Mouse (Mus musculus): ENCODE data around the gene Prdm16. TPM values are rescaled to one million over a fixed set of nuclear protein-coding genes. Genes with fewer than 3 reads are reported as not detected.

Prdm16 gene
- polyA plus RNA-seq, 1 experiment from 2014 or later = 29.8 TPM

GRCm38 (mm10) chr4:154581261-154581886, 55.3 kb downstream of the Prdm16 start:
- Histone ChIP-seq H3K4me2 (ENCODE audit: low read length) (no peak overlapping the region), H3K27ac (ENCODE audit: low read length) (peak overlapping the region; percentile 30), H3K4me3 (replicated peaks; ENCODE audit: low read length) (no peak overlapping the region), H3K9me3 (ENCODE audit: control insufficient read depth, low read length) (no peaks in the 10 kb centered on the region), H3K9ac (replicated peaks; ENCODE audit: low read depth, low read length) (no peak overlapping the region), H3K4me1 (replicated peaks; ENCODE audit: control insufficient read depth, insufficient read depth, low read length) (peaks cover 43% of the 10 kb centered on the region), H3K36me3 (ENCODE audit: control insufficient read depth, insufficient read depth) (no peaks in the 10 kb centered on the region), H3K27me3 (replicated peaks; ENCODE audit: control insufficient read depth, insufficient read depth, low read length) (no peaks in the 10 kb centered on the region)
- WGBS = 56% methylated on average over 16 of the region's 16 CpGs
- no peak for ATAC-seq

- ATAC-seq = no peak
- Histone ChIP-seq H3K4me2 (ENCODE audit: low read length) (no peak overlapping the region), H3K4me1 (replicated peaks; ENCODE audit: control insufficient read depth, insufficient read depth, low read length) (peaks cover 28% of the 10 kb centered on the region), H3K9me3 (ENCODE audit: control insufficient read depth, low read length) (no peaks in the 10 kb centered on the region), H3K27ac (ENCODE audit: low read length) (no peak overlapping the region), H3K9ac (replicated peaks; ENCODE audit: low read depth, low read length) (no peak overlapping the region), H3K4me3 (replicated peaks; ENCODE audit: low read length) (no peak overlapping the region), H3K27me3 (replicated peaks; ENCODE audit: control insufficient read depth, insufficient read depth, low read length) (no peaks in the 10 kb centered on the region), H3K36me3 (ENCODE audit: control insufficient read depth, insufficient read depth) (no peaks in the 10 kb centered on the region)
- WGBS = 50% methylated on average over 13 of the region's 13 CpGs
These were observed 62.3 kb downstream of the Prdm16 start for GRCm38 (mm10) chr4:154574208-154574875.

GRCm38 (mm10) chr4:154570451-154570881, 66.2 kb downstream of the Prdm16 start:
- peaks cover 46% of the 10 kb centered on the region for H3K4me1 ChIP-seq (replicated peaks; ENCODE audit: control insufficient read depth, insufficient read depth, low read length)
- WGBS = 18% methylated on average over 10 of the region's 10 CpGs
- H3K9me3 ChIP-seq (ENCODE audit: control insufficient read depth, low read length) = no peaks in the 10 kb centered on the region
- no peaks in the 10 kb centered on the region for H3K36me3 ChIP-seq (ENCODE audit: control insufficient read depth, insufficient read depth)
- H3K27me3 ChIP-seq (replicated peaks; ENCODE audit: control insufficient read depth, insufficient read depth, low read length) = no peaks in the 10 kb centered on the region
- H3K27ac ChIP-seq (ENCODE audit: low read length) = 0 out of 2 replicates have a peak overlapping the region, but pooled peaks have one; percentile 3
- peak; percentile 52 for ATAC-seq
- H3K4me3 ChIP-seq (replicated peaks; ENCODE audit: low read length) = no peak overlapping the region
- no peak overlapping the region for H3K4me2 ChIP-seq (ENCODE audit: low read length)
- H3K9ac ChIP-seq (replicated peaks; ENCODE audit: low read depth, low read length) = no peak overlapping the region; the same call in 1 of the 2 replicates

GRCm38 (mm10) chr4:154569845-154570244, 66.8 kb downstream of the Prdm16 start:
- Histone ChIP-seq H3K27me3 (replicated peaks; ENCODE audit: control insufficient read depth, insufficient read depth, low read length) (no peaks in the 10 kb centered on the region), H3K9ac (replicated peaks; ENCODE audit: low read depth, low read length) (no peak overlapping the region), H3K4me2 (ENCODE audit: low read length) (no peak overlapping the region), H3K9me3 (ENCODE audit: control insufficient read depth, low read length) (no peaks in the 10 kb centered on the region), H3K4me1 (replicated peaks; ENCODE audit: control insufficient read depth, insufficient read depth, low read length) (peaks cover 43% of the 10 kb centered on the region), H3K27ac (ENCODE audit: low read length) (no peak overlapping the region), H3K4me3 (replicated peaks; ENCODE audit: low read length) (no peak overlapping the region), H3K36me3 (ENCODE audit: control insufficient read depth, insufficient read depth) (no peaks in the 10 kb centered on the region)
- 34% methylated on average over 9 of the region's 9 CpGs for WGBS
- no peak for ATAC-seq

- H3K4me2 ChIP-seq (ENCODE audit: low read length) = peak overlapping the region; percentile 37
- H3K9me3 ChIP-seq (ENCODE audit: control insufficient read depth, low read length) = no peaks in the 10 kb centered on the region
- H3K9ac ChIP-seq (replicated peaks; ENCODE audit: low read depth, low read length) = 0 out of 2 replicates have a peak overlapping the region, but pooled peaks have one; percentile 15
- ATAC-seq = peak; percentile 40; the same call in 1 of the 2 replicates
- H3K36me3 ChIP-seq (ENCODE audit: control insufficient read depth, insufficient read depth) = no peaks in the 10 kb centered on the region
- H3K4me3 ChIP-seq (replicated peaks; ENCODE audit: low read length) = no peak overlapping the region
- 20% methylated on average over 15 of the region's 15 CpGs for WGBS
- peaks cover 38% of the 10 kb centered on the region for H3K4me1 ChIP-seq (replicated peaks; ENCODE audit: control insufficient read depth, insufficient read depth, low read length)
- H3K27me3 ChIP-seq (replicated peaks; ENCODE audit: control insufficient read depth, insufficient read depth, low read length) = no peaks in the 10 kb centered on the region
- no peak overlapping the region; the same call in 1 of the 2 replicates for H3K27ac ChIP-seq (ENCODE audit: low read length)
These were observed 67.9 kb downstream of the Prdm16 start for GRCm38 (mm10) chr4:154568798-154569197.

- WGBS = 38% methylated on average over 11 of the region's 11 CpGs
- Histone ChIP-seq H3K4me3 (replicated peaks; ENCODE audit: low read length) (no peak overlapping the region), H3K36me3 (ENCODE audit: control insufficient read depth, insufficient read depth) (no peaks in the 10 kb centered on the region), H3K9ac (replicated peaks; ENCODE audit: low read depth, low read length) (no peak overlapping the region), H3K4me2 (ENCODE audit: low read length) (no peak overlapping the region), H3K27ac (ENCODE audit: low read length) (no peak overlapping the region), H3K27me3 (replicated peaks; ENCODE audit: control insufficient read depth, insufficient read depth, low read length) (no peaks in the 10 kb centered on the region), H3K4me1 (replicated peaks; ENCODE audit: control insufficient read depth, insufficient read depth, low read length) (peaks cover 38% of the 10 kb centered on the region), H3K9me3 (ENCODE audit: control insufficient read depth, low read length) (no peaks in the 10 kb centered on the region)
- no peak for ATAC-seq
These were observed 68.7 kb downstream of the Prdm16 start for GRCm38 (mm10) chr4:154567942-154568341.

GRCm38 (mm10) chr4:154563201-154563600, 73.5 kb downstream of the Prdm16 start:
- WGBS = 95% methylated on average over 6 of the region's 6 CpGs
- no peaks in the 10 kb centered on the region for H3K36me3 ChIP-seq (ENCODE audit: control insufficient read depth, insufficient read depth)
- H3K27me3 ChIP-seq (replicated peaks; ENCODE audit: control insufficient read depth, insufficient read depth, low read length) = no peaks in the 10 kb centered on the region
- no peak overlapping the region for H3K4me3 ChIP-seq (replicated peaks; ENCODE audit: low read length)
- no peak overlapping the region for H3K27ac ChIP-seq (ENCODE audit: low read length)
- no peak overlapping the region for H3K9ac ChIP-seq (replicated peaks; ENCODE audit: low read depth, low read length)
- peaks cover 7% of the 10 kb centered on the region for H3K4me1 ChIP-seq (replicated peaks; ENCODE audit: control insufficient read depth, insufficient read depth, low read length)
- H3K4me2 ChIP-seq (ENCODE audit: low read length) = no peak overlapping the region
- H3K9me3 ChIP-seq (ENCODE audit: control insufficient read depth, low read length) = no peaks in the 10 kb centered on the region
- ATAC-seq = no peak

GRCm38 (mm10) chr4:154558041-154558440, 78.6 kb downstream of the Prdm16 start:
- Histone ChIP-seq H3K4me3 (replicated peaks; ENCODE audit: low read length) (no peak overlapping the region), H3K36me3 (ENCODE audit: control insufficient read depth, insufficient read depth) (no peaks in the 10 kb centered on the region), H3K9me3 (ENCODE audit: control insufficient read depth, low read length) (no peaks in the 10 kb centered on the region), H3K4me1 (replicated peaks; ENCODE audit: control insufficient read depth, insufficient read depth, low read length) (peaks cover 36% of the 10 kb centered on the region), H3K27ac (ENCODE audit: low read length) (no peak overlapping the region), H3K4me2 (ENCODE audit: low read length) (no peak overlapping the region), H3K27me3 (replicated peaks; ENCODE audit: control insufficient read depth, insufficient read depth, low read length) (no peaks in the 10 kb centered on the region), H3K9ac (replicated peaks; ENCODE audit: low read depth, low read length) (no peak overlapping the region)
- 74% methylated on average over 5 of the region's 5 CpGs for WGBS
- no peak for ATAC-seq

- no peaks in the 10 kb centered on the region for H3K36me3 ChIP-seq (ENCODE audit: control insufficient read depth, insufficient read depth)
- peaks cover 43% of the 10 kb centered on the region for H3K4me1 ChIP-seq (replicated peaks; ENCODE audit: control insufficient read depth, insufficient read depth, low read length)
- peak overlapping the region; percentile 52 for H3K9ac ChIP-seq (replicated peaks; ENCODE audit: low read depth, low read length)
- no peaks in the 10 kb centered on the region for H3K9me3 ChIP-seq (ENCODE audit: control insufficient read depth, low read length)
- peak overlapping the region; percentile 33 for H3K27ac ChIP-seq (ENCODE audit: low read length)
- no peaks in the 10 kb centered on the region for H3K27me3 ChIP-seq (replicated peaks; ENCODE audit: control insufficient read depth, insufficient read depth, low read length)
- ATAC-seq = peak; percentile 24; the same call in 1 of the 2 replicates
- peak overlapping the region; percentile 45 for H3K4me2 ChIP-seq (ENCODE audit: low read length)
- 59% methylated on average over 11 of the region's 11 CpGs for WGBS
- peak overlapping the region; percentile 10; the same call in 1 of the 2 replicates for H3K4me3 ChIP-seq (replicated peaks; ENCODE audit: low read length)
These were observed 79.5 kb downstream of the Prdm16 start for GRCm38 (mm10) chr4:154557168-154557567.

All from forebrain, embryonic 16.5 days (tissue).